Mouse (Mus musculus) liver, embryonic 14.5 days (tissue): Measurements from ENCODE around the gene Gm14325. TPM values are rescaled to one million over a fixed set of nuclear protein-coding genes. Genes with fewer than 3 reads are reported as not detected.
"Not testable (repeated sequence)": the region's sequence is repeated elsewhere in the genome, so short reads cannot be mapped to it uniquely, and the experiment has no call there.

ENCODE experiments used
- ATAC-seq: fragments of 200-750 bp; cut with Nextera tagmentation; 2 replicates; pipeline ENCODE4 v1.8.0; 2017; ENCODE audit warnings: moderate number of reproducible peaks, mild to moderate bottlenecking, moderate library complexity; ENCODE audit not compliant: insufficient read depth
- DNase-seq, 3 experiments: peaks; one replicate each; pipeline ENCODE4 v3.0.0-alpha.2; 2012 to 2013; ENCODE audit warnings: low read depth in 3 of 3, low spot score in 3 of 3
- H3K27ac ChIP-seq: fragments of 300-500 bp; sonication (generic); 2 replicates; pipeline ENCODE4 v1.5.1; 2014; ENCODE audit warnings: moderate library complexity, mild to moderate bottlenecking, control low read depth, inconsistent platforms
- H3K27me3 ChIP-seq: fragments of 300-500 bp; sonication (generic); 2 replicates; pipeline ENCODE4 v1.6.1; 2014; ENCODE audit warnings: mild to moderate bottlenecking, low read length, moderate library complexity; ENCODE audit not compliant: control insufficient read depth, insufficient read depth
- H3K36me3 ChIP-seq: fragments of 300-500 bp; sonication (generic); replicated peaks from 2 replicates; pipeline ENCODE4 v1.6.1; 2014; ENCODE audit warnings: low read depth; ENCODE audit not compliant: control insufficient read depth, insufficient read depth
- H3K4me1 ChIP-seq, 2 experiments: fragments of 200-500 bp in 1 of 2; fragments of 300-500 bp in 1 of 2; sonication (generic) in 1 of 2; replicated peaks; 2 replicates each; pipeline ENCODE4 v1.6.1; 2012 to 2014; ENCODE audit warnings: antibody characterized with exemption in 1 of 2, inconsistent platforms in 1 of 2, low read length in 1 of 2; ENCODE audit not compliant: control insufficient read depth in 2 of 2, insufficient read depth in 2 of 2
- H3K4me2 ChIP-seq: fragments of 300-500 bp; sonication (generic); 2 replicates; pipeline ENCODE4 v1.6.1; 2014; ENCODE audit warnings: low read depth, mild to moderate bottlenecking, control low read depth, moderate library complexity
- H3K4me3 ChIP-seq, 2 experiments: fragments of 200-500 bp in 1 of 2; fragments of 300-500 bp in 1 of 2; sonication (generic) in 1 of 2; 2 replicates each; pipeline ENCODE4 v1.5.1; 2012 to 2014; ENCODE audit warnings: low read depth in 2 of 2, low read length in 2 of 2, mild to moderate bottlenecking in 2 of 2, control low read depth in 1 of 2, inconsistent platforms in 1 of 2, moderate library complexity in 1 of 2; ENCODE audit not compliant: insufficient read depth in 1 of 2
- H3K9ac ChIP-seq: fragments of 300-500 bp; sonication (generic); replicated peaks from 2 replicates; pipeline ENCODE4 v1.6.1; 2014; ENCODE audit warnings: mild to moderate bottlenecking, control low read depth, moderate library complexity
- H3K9me3 ChIP-seq: fragments of 300-500 bp; sonication (generic); 2 replicates; pipeline ENCODE4 v1.6.1; 2016; ENCODE audit warnings: low read length, mixed read lengths; ENCODE audit not compliant: control insufficient read depth
- CTCF ChIP-seq: IDR thresholded peaks from 2 replicates; pipeline ENCODE4 v1.5.1; 2016; ENCODE audit warnings: antibody characterized with exemption, low read depth, control low read depth
- WGBS: fragments of 180-500 bp; shearing (Covaris S2); extraction: QIAGEN DNeasy Blood & Tissue Kit; methylation state at CpG from one replicate; pipeline ENCODE4 v1.1.7; 2014; ENCODE audit not compliant: insufficient replicate concordance; 5-methylcytosine and 5-hydroxymethylcytosine counted together
- polyA plus RNA-seq, 2 experiments: library from polyadenylated mRNA; depleted of rRNA in 1 of 2; stranded (reverse) in 1 of 2; unstranded in 1 of 2; fragments of >200 nt; fragmentation: Nextera tagmentation in 1 of 2; extraction: Ambion mirVana in 1 of 2; gene quantifications; 2 replicates each; pipeline versions ENCODE4 v1.2.1 to v1.2.3; 2012 to 2014

Gm14325 gene
- polyA plus RNA-seq, 2 experiments = 6.7 to 9.8 TPM

DNA sequence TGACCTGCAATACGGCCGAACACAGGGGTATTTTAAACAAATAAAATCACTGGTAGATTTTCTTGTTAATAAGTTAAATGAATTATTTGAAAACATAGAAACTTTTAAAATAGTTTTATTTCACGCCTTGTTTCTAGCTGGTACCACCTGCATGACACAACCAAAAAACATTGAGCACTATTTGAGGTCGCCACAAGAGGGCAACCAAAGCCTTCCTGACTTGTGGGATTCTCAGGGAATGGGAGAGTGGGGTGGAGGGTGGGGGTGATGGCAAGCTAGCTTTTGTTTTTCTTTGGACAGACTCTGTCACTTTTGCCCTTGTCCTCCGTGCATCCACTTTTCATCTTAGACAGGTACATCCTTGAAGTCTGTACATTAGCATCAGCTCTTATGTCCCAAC, 18.2 kb downstream of the Gm14325 start:
- not testable (repeated sequence) for ATAC-seq, H3K27me3 ChIP-seq, H3K9me3 ChIP-seq, H3K36me3 ChIP-seq, H3K9ac ChIP-seq, H3K4me1 ChIP-seq, H3K4me3 ChIP-seq, DNase-seq, H3K27ac ChIP-seq, H3K4me2 ChIP-seq
- 0 out of 2 replicates have a peak, but pooled peaks have one; percentile 3 for TF ChIP-seq CTCF
- WGBS = 27% methylated on average over 1 of the region's 5 CpGs

- H3K4me1 ChIP-seq, H3K4me3 ChIP-seq, DNase-seq, H3K9ac ChIP-seq, H3K27me3 ChIP-seq, H3K4me2 ChIP-seq, H3K36me3 ChIP-seq, H3K27ac ChIP-seq, ATAC-seq, H3K9me3 ChIP-seq: not testable (repeated sequence)
- no CpG with 5 or more reads among the region's 2 CpGs for WGBS
These were observed 34.0 kb downstream of the Gm14325 start for GRCm38 (mm10) chr2:177806170-177806569.

- WGBS = 0% methylated on average over 1 of the region's 1 CpGs
- not testable (repeated sequence) for H3K27me3 ChIP-seq, H3K27ac ChIP-seq, H3K4me1 ChIP-seq, DNase-seq, ATAC-seq, H3K4me3 ChIP-seq, H3K9me3 ChIP-seq, H3K9ac ChIP-seq, H3K36me3 ChIP-seq, H3K4me2 ChIP-seq
These were observed 52.8 kb downstream of the Gm14325 start for GRCm38 (mm10) chr2:177787351-177787750.

Other genes with a start within 250 kb of the Gm14325 start
- 0.45 and 0.58 TPM in 2 replicates for gene Gm14322, start 81.0 kb downstream of the Gm14325 start, polyA plus RNA-seq (2012; rRNA removed)
- gene Gm14322, start 81.0 kb downstream of the Gm14325 start, polyA plus RNA-seq (2014; fragmentation: Nextera tagmentation; extraction: Ambion mirVana) = 1.3 and 1.5 TPM in 2 replicates
- gene Gm14327, start 56.8 kb upstream of the Gm14325 start, polyA plus RNA-seq (2012; rRNA removed) = 0.57 and 0.96 TPM in 2 replicates
- 1.4 and 1.5 TPM in 2 replicates for gene Gm14327, start 56.8 kb upstream of the Gm14325 start, polyA plus RNA-seq (2014; fragmentation: Nextera tagmentation; extraction: Ambion mirVana)
- 0.12 and 0.29 TPM in 2 replicates for gene Zfp972, start 85.3 kb upstream of the Gm14325 start, polyA plus RNA-seq (2012; rRNA removed)
- gene Zfp972, start 85.3 kb upstream of the Gm14325 start, polyA plus RNA-seq (2014; fragmentation: Nextera tagmentation; extraction: Ambion mirVana) = not detected in 2 replicates
- gene Gm14326, start 117.0 kb upstream of the Gm14325 start, polyA plus RNA-seq (2012; rRNA removed) = 0.89 and 2.0 TPM in 2 replicates
- 4.7 TPM in 2 replicates for gene Gm14326, start 117.0 kb upstream of the Gm14325 start, polyA plus RNA-seq (2014; fragmentation: Nextera tagmentation; extraction: Ambion mirVana)
- gene Zfp971, start 182.9 kb upstream of the Gm14325 start, polyA plus RNA-seq (2012; rRNA removed) = 0.73 and 1.7 TPM in 2 replicates
- 2.4 and 3.7 TPM in 2 replicates for gene Zfp971, start 182.9 kb upstream of the Gm14325 start, polyA plus RNA-seq (2014; fragmentation: Nextera tagmentation; extraction: Ambion mirVana)
- gene Zfp931, start 238.1 kb upstream of the Gm14325 start, polyA plus RNA-seq (2012; rRNA removed) = 1.3 and 2.1 TPM in 2 replicates
- 4.2 and 4.8 TPM in 2 replicates for gene Zfp931, start 238.1 kb upstream of the Gm14325 start, polyA plus RNA-seq (2014; fragmentation: Nextera tagmentation; extraction: Ambion mirVana)